Mouse (Mus musculus): Measurements from ENCODE around the gene Kctd21.

DNA sequence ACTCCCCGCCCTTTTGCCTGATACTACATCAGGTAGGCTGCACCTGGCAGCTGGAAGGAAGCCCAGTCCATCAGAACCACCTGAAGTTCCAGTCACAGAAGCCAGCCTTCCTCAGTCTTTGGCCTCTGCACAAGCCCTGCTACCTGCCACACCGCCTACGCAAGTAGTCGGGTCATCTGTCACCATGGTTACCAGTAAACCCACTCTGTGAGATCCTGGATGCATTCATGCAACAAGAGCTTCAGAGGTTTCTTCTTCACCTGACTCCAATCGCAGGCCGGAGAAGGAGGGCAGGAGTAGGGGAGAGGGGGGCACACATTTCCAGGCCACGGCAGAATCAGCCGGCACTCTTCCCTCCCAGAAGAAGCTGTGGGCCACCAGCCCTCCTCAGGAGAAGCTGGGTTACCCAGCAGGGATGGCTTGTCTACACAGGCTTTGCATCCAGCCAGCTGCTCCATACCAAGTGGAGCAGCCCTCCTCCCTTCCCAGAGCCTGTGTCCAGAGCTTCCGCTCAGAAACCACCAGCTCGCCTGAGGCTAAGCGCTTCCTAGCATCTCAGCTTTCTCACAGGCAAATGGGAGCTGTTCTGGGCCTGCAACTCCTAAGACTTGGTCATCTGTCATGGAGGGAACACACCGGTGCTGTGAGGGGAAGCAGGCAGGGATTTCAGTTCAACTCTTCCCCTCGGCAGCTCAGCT, 3.1 kb upstream of the Kctd21 start:
- TF ChIP-seq CTCF (conservative IDR thresholded peaks at IDR 0.05; ENCODE audit: low read length) = no peak
- TF ChIP-seq POU5F1 (IDR thresholded peaks at IDR 0.05; ENCODE audit: borderline replicate concordance, low read length) = no peak
- TF ChIP-seq NANOG (IDR thresholded peaks at IDR 0.05; ENCODE audit: borderline replicate concordance, low read length) = no peak
